ENCODE assay signal across 8 mouse cellular contexts in the genomic region with DNA sequence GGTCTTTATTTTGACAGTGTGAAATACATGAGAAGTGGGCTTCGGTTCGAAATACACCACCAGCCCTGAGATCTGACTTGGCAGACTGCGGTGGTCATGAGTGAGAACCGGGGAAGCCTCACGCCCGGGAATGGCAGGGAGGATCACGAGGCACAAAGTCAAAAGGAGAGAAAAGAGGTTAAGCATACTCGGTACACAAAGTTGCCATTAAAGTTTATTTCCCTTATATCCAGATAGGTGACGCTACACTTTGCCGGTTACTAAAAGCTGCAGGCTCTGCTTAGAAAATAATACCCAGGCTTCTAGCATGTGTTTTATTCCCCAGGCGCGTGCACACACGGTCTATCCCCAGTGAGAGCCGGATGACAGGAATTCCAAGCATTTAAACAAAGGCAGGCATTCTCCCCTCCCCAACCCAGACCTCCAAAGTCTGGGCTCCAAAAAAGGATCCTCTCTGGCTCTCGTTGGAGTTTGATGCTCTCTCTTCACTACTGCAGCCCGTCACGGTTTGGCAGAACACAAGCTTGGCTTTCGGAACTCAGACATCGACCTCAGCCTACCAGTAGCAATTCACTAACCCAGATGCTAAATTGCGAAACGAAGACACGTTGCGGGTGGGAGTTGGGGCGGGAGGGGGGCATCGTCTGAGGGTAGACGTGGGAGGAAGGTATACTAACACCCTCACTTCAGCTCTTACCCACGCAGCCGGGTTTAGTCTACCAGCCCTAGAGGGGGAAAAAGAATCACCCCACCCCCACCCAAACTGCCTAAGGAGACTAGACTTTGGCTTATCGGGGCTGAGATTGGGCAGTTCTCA. TPM values are rescaled to one million over a fixed set of nuclear protein-coding genes. Genes with fewer than 3 reads are reported as not detected.
DNase-seq lines count a peak whose midpoint lies in the region; ATAC-seq and TF ChIP-seq lines count a peak whose summit lies in the region.

No protein-coding gene starts in this region.

- no peaks in the 10 kb centered on the region for H3K36me3 ChIP-seq in forebrain, embryonic 13.5 days (ENCODE audit: poor library complexity, severe bottlenecking)
- H3K36me3 ChIP-seq in lung, embryonic 16.5 days (ENCODE audit: control insufficient read depth, insufficient read depth, low read length) = no peaks in the 10 kb centered on the region

- no peaks in the 10 kb centered on the region; the same call in 1 of the 2 replicates for H3K4me1 ChIP-seq in bone marrow, adult 2 months (ENCODE audit: control insufficient read depth, insufficient read depth, low read length)
- peaks cover 20% of the 10 kb centered on the region for H3K4me1 ChIP-seq in forebrain, embryonic 13.5 days
- peaks cover 20% of the 10 kb centered on the region for H3K4me1 ChIP-seq in lung, embryonic 16.5 days (replicated peaks; ENCODE audit: control insufficient read depth, insufficient read depth, low read length)

- H3K27me3 ChIP-seq in forebrain, embryonic 13.5 days = peaks cover 10% of the 10 kb centered on the region; the same call in 1 of the 2 replicates
- peaks cover 21% of the 10 kb centered on the region for H3K27me3 ChIP-seq in lung, embryonic 16.5 days (ENCODE audit: control insufficient read depth, insufficient read depth, low read depth, low read length)

- no peak; the same call in 1 of the 2 replicates for ATAC-seq in forebrain, embryonic 13.5 days
- ATAC-seq in lung, embryonic 16.5 days (ENCODE audit: low read depth) = peak; percentile 31

- no peak for TF ChIP-seq CTCF in bone marrow, adult 2 months (IDR thresholded peaks at IDR 0.05; ENCODE audit: control insufficient read depth, insufficient read depth, low read length)

- H3K27ac ChIP-seq in bone marrow, adult 2 months (ENCODE audit: control insufficient read depth, insufficient read depth, low read depth, low read length, poor library complexity) = no peak overlapping the region
- H3K27ac ChIP-seq in forebrain, embryonic 13.5 days = peak overlapping the region; percentile 90
- peak overlapping the region; percentile 89 for H3K27ac ChIP-seq in lung, embryonic 16.5 days (ENCODE audit: low read length)

- H3K9ac ChIP-seq in forebrain, embryonic 13.5 days = peak overlapping the region; percentile 75
- H3K9ac ChIP-seq in lung, embryonic 16.5 days (ENCODE audit: low read length) = peak overlapping the region; percentile 75

- WGBS in bone marrow, adult 2 months = under 1% methylated on average over 29 of the region's 29 CpGs
- under 1% methylated on average over 29 of the region's 29 CpGs for WGBS in forebrain, embryonic 13.5 days
- 0% methylated on average over 29 of the region's 29 CpGs for WGBS in lung, embryonic 16.5 days

- peak overlapping the region; percentile 96 for H3K4me2 ChIP-seq in forebrain, embryonic 13.5 days
- peak overlapping the region; percentile 96 for H3K4me2 ChIP-seq in lung, embryonic 16.5 days (ENCODE audit: low read depth, low read length)

- no peaks in the 10 kb centered on the region for H3K9me3 ChIP-seq in forebrain, embryonic 13.5 days (replicated peaks)
- no peaks in the 10 kb centered on the region for H3K9me3 ChIP-seq in lung, embryonic 16.5 days (ENCODE audit: control insufficient read depth, low read length)

- peak; percentile 86 for DNase-seq in 3T3-L1 (ENCODE audit: low read depth, low spot score)
- DNase-seq in heart, postnatal 36 days = peak; percentile 49 to 62
- DNase-seq in layer of hippocampus, adult 8-10 months (ENCODE audit: low spot score in 2 of 2) = peak; percentile 35 to 43
- DNase-seq in right cerebral cortex, adult 18-20 months = peak; percentile 54
- DNase-seq in spleen, adult 18-20 months = no peak

- H3K4me3 ChIP-seq in bone marrow, adult 2 months (replicated peaks; ENCODE audit: control insufficient read depth, low read depth, low read length) = peak overlapping the region; percentile 65
- H3K4me3 ChIP-seq in forebrain, embryonic 13.5 days = peak overlapping the region; percentile 68
- H3K4me3 ChIP-seq in lung, embryonic 16.5 days (ENCODE audit: low read length) = peak overlapping the region; percentile 72

- intact Hi-C loops in heart, postnatal 36 days (cut with DNase I) = loop anchor here (5.0 kb wide), 3 partner anchors 56 to 1021 kb away; no protein-coding TSS in a partner anchor

- no peak for TF ChIP-seq POLR2A in bone marrow, adult 2 months (IDR thresholded peaks at IDR 0.05; ENCODE audit: borderline replicate concordance, control insufficient read depth, low read depth, low read length)

RNA-seq across cellular contexts. Expression of a gene that starts 1.1 kb away (rescaled TPM):
- polyA plus RNA-seq in bone marrow, adult 2 months (2011; ENCODE audit: insufficient read depth, insufficient read length, low replicate concordance, missing spikeins) = 0.49 and 3.7 TPM in 2 replicates
- polyA plus RNA-seq in forebrain, embryonic 13.5 days (2015; fragmentation: Nextera tagmentation; extraction: Ambion mirVana) = 7.2 and 8.2 TPM in 2 replicates
- total RNA-seq in heart, postnatal 36 days (2021) = 100 to 1,000 TPM; 105 to 107 TPM
- 10 to 100 TPM; 67.4 to 71.7 (median 69.7) TPM for total RNA-seq in layer of hippocampus, adult 8-10 months (2022)
- polyA plus RNA-seq in lung, embryonic 16.5 days (2015; fragmentation: Nextera tagmentation; extraction: Ambion mirVana) = 2.8 and 3.1 TPM in 2 replicates

Comparison
In these comparisons a context has a peak if more than half of its experiments do, and no peak if none do; other contexts are left out.
1. DNase-seq: peak in 3T3-L1 (single experiment), heart, postnatal 36 days (2 of 2), layer of hippocampus, adult 8-10 months (2 of 2) and right cerebral cortex, adult 18-20 months (single experiment); none in spleen, adult 18-20 months (0 of 2).
2. Peak in every context shown above with its lines, with median percentiles within 50 percentile points of each other: H3K4me3 ChIP-seq.